Mouse (Mus musculus) forebrain, embryonic 14.5 days (tissue): ENCODE results near the gene Il1r2. TPM values are rescaled to one million over a fixed set of nuclear protein-coding genes. Genes with fewer than 3 reads are reported as not detected.

Experiments used
- ATAC-seq: fragments of 200-750 bp; cut with Nextera tagmentation; 2 replicates; pipeline ENCODE4 v1.8.0; 2017; ENCODE audit warnings: mild to moderate bottlenecking, moderate library complexity
- DNase-seq: peaks from one replicate; pipeline ENCODE4 v3.0.0-alpha.2; 2015; ENCODE audit warnings: low spot score
- H3K27ac ChIP-seq: fragments of 300-500 bp; sonication (generic); 2 replicates; pipeline ENCODE4 v1.5.1; 2014; ENCODE audit warnings: low read depth, mild to moderate bottlenecking, control low read depth, low read length, moderate library complexity
- H3K27me3 ChIP-seq: fragments of 300-500 bp; sonication (generic); replicated peaks from 2 replicates; pipeline ENCODE4 v1.6.1; 2014; ENCODE audit warnings: low read length, control low read depth, mixed read lengths; ENCODE audit not compliant: control insufficient read depth, insufficient read depth
- H3K36me3 ChIP-seq: fragments of 300-500 bp; sonication (generic); 2 replicates; pipeline ENCODE4 v1.6.1; 2014; ENCODE audit warnings: low read length, control low read depth; ENCODE audit not compliant: control insufficient read depth, insufficient read depth
- H3K4me1 ChIP-seq: fragments of 300-500 bp; sonication (generic); 2 replicates; pipeline ENCODE4 v1.6.1; 2014; ENCODE audit warnings: antibody characterized with exemption, low read length, control low read depth; ENCODE audit not compliant: control insufficient read depth, insufficient read depth
- H3K4me2 ChIP-seq: fragments of 300-500 bp; sonication (generic); 2 replicates; pipeline ENCODE4 v1.6.1; 2014; ENCODE audit warnings: mild to moderate bottlenecking, control low read depth, low read length
- H3K4me3 ChIP-seq: fragments of 300-500 bp; sonication (generic); 2 replicates; pipeline ENCODE4 v1.5.1; 2014; ENCODE audit warnings: low read depth, low read length, control low read depth
- H3K9ac ChIP-seq: fragments of 300-500 bp; sonication (generic); 2 replicates; pipeline ENCODE4 v1.6.1; 2014; ENCODE audit warnings: mild to moderate bottlenecking, low read length, control low read depth, moderate library complexity
- H3K9me3 ChIP-seq: fragments of 300-500 bp; sonication (generic); replicated peaks from 2 replicates; pipeline ENCODE4 v1.6.1; 2016; ENCODE audit warnings: low read length, control low read depth, mixed read lengths; ENCODE audit not compliant: control insufficient read depth
- WGBS: fragments of 180-500 bp; shearing (Covaris S2); extraction: QIAGEN DNeasy Blood & Tissue Kit; methylation state at CpG from one replicate; pipeline ENCODE4 v1.1.7; 2014; 5-methylcytosine and 5-hydroxymethylcytosine counted together
- polyA plus RNA-seq: library from polyadenylated mRNA; unstranded; fragments of >200 nt; fragmentation: Nextera tagmentation; extraction: Ambion mirVana; gene quantifications from 2 replicates; pipeline ENCODE4 v1.2.1, GENCODE M21; 2014

Gene Il1r2
- polyA plus RNA-seq, 1 experiment from 2014 or later = 0.38 TPM

GRCm38 (mm10) chr1:40077328-40077727 is 3.4 kb downstream of the Il1r2 start:
- ATAC-seq (no peak), DNase-seq (no peak)
- H3K36me3 ChIP-seq = no peaks in the 10 kb centered on the region
- H3K27ac ChIP-seq = no peak overlapping the region
- no peaks in the 10 kb centered on the region for H3K27me3 ChIP-seq
- H3K4me1 ChIP-seq = no peaks in the 10 kb centered on the region
- no peaks in the 10 kb centered on the region for H3K9me3 ChIP-seq
- no peak overlapping the region for H3K4me3 ChIP-seq
- WGBS = 94% methylated on average over 2 of the region's 2 CpGs
- H3K9ac ChIP-seq = no peak overlapping the region
- no peak overlapping the region for H3K4me2 ChIP-seq

- Histone ChIP-seq H3K9ac (no peak overlapping the region), H3K9me3 (no peaks in the 10 kb centered on the region), H3K4me3 (no peak overlapping the region), H3K4me2 (no peak overlapping the region), H3K4me1 (peaks cover 5% of the 10 kb centered on the region; the same call in 1 of the 2 replicates), H3K27ac (no peak overlapping the region), H3K27me3 (no peaks in the 10 kb centered on the region), H3K36me3 (no peaks in the 10 kb centered on the region)
- WGBS = 78% methylated on average over 2 of the region's 2 CpGs
- ATAC-seq = no peak
- DNase-seq = no peak
Observed at GRCm38 (mm10) chr1:40081041-40081440, 7.2 kb downstream of the Il1r2 start.

DNA sequence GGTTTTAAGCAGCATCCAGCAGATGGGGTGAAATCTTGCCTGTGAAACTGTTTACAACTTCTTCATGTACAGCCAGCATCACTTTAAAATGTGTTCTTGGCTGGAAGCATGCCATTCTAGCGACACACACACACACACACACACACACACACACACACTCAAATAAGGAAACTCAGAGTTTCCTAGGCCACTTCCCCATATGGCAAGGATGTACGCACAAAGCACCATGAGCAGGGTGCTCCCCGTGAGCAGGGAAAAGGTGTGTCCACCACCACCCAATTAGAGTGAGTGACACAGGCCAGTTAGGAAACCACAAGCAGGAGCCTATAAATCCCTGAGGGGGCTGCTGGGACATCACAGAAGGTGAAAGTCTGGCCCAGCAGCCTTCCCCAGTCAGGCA is 10.5 kb downstream of the Il1r2 start:
- peak; percentile 44 for DNase-seq
- Histone ChIP-seq H3K27me3 (no peaks in the 10 kb centered on the region), H3K9me3 (no peaks in the 10 kb centered on the region), H3K36me3 (no peaks in the 10 kb centered on the region), H3K4me3 (no peak overlapping the region), H3K27ac (no peak overlapping the region), H3K4me1 (peaks cover 5% of the 10 kb centered on the region; the same call in 1 of the 2 replicates), H3K9ac (no peak overlapping the region), H3K4me2 (no peak overlapping the region)
- 63% methylated on average over 3 of the region's 3 CpGs for WGBS
- peak; percentile 35; the same call in 1 of the 2 replicates for ATAC-seq

- peaks cover 5% of the 10 kb centered on the region; the same call in 1 of the 2 replicates for H3K4me1 ChIP-seq
- DNase-seq = peak; percentile 92
- no peaks in the 10 kb centered on the region for H3K36me3 ChIP-seq
- no peak overlapping the region for H3K27ac ChIP-seq
- ATAC-seq = peak; percentile 86
- H3K4me3 ChIP-seq = peak overlapping the region; percentile 39
- H3K27me3 ChIP-seq = no peaks in the 10 kb centered on the region
- no peaks in the 10 kb centered on the region for H3K9me3 ChIP-seq
- H3K9ac ChIP-seq = peak overlapping the region; percentile 41
- H3K4me2 ChIP-seq = peak overlapping the region; percentile 49
- WGBS = 3% methylated on average over 25 of the region's 25 CpGs
Observed at GRCm38 (mm10) chr1:40085403-40086182, 11.7 kb downstream of the Il1r2 start.

DNA sequence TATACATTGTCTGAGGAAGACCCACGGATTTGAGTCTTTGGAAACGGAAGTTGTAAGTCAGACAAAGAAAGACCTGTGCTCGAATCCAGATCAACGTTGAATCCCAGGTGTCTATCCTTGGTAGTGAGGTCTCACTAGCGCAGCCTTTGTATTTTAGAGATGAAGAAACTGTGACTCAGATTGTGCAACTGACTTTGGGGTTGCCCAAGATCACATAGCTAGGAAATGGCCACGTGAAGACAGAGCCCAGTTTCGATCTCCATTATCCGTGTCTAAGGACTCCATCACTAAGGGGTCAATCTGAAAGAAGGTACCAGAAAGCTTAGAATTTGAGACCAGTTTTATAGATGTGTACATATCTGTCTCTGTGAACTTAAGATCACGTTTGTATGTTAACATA is 17.3 kb downstream of the Il1r2 start:
- H3K4me3 ChIP-seq = no peak overlapping the region
- 88% methylated on average over 9 of the region's 9 CpGs for WGBS
- no peaks in the 10 kb centered on the region for H3K4me1 ChIP-seq
- no peak overlapping the region for H3K27ac ChIP-seq
- no peaks in the 10 kb centered on the region for H3K36me3 ChIP-seq
- H3K9me3 ChIP-seq = no peaks in the 10 kb centered on the region
- no peak overlapping the region for H3K9ac ChIP-seq
- H3K27me3 ChIP-seq = no peaks in the 10 kb centered on the region
- DNase-seq (no peak), ATAC-seq (no peak)
- H3K4me2 ChIP-seq = no peak overlapping the region

- WGBS = 33% methylated on average over 6 of the region's 6 CpGs
Observed at GRCm38 (mm10) chr1:40092541-40092940, 18.7 kb downstream of the Il1r2 start.

GRCm38 (mm10) chr1:40094601-40095304 is 20.9 kb downstream of the Il1r2 start:
- Histone ChIP-seq H3K9me3 (no peaks in the 10 kb centered on the region), H3K4me2 (no peak overlapping the region), H3K9ac (no peak overlapping the region), H3K4me3 (no peak overlapping the region), H3K36me3 (no peaks in the 10 kb centered on the region), H3K4me1 (no peaks in the 10 kb centered on the region), H3K27me3 (no peaks in the 10 kb centered on the region), H3K27ac (no peak overlapping the region)
- ATAC-seq = no peak
- WGBS = 82% methylated on average over 3 of the region's 3 CpGs
- no peak for DNase-seq

More at GRCm38 (mm10) chr1:40092541-40092940, 18.7 kb downstream of the Il1r2 start:
- Histone ChIP-seq H3K36me3 (no peaks in the 10 kb centered on the region), H3K4me2 (no peak overlapping the region), H3K27me3 (no peaks in the 10 kb centered on the region), H3K27ac (no peak overlapping the region), H3K4me3 (no peak overlapping the region), H3K9me3 (no peaks in the 10 kb centered on the region), H3K9ac (no peak overlapping the region), H3K4me1 (no peaks in the 10 kb centered on the region)
- ATAC-seq = peak; percentile 65
- DNase-seq = peak; percentile 55

- no peak overlapping the region for H3K4me3 ChIP-seq
- DNase-seq (no peak), ATAC-seq (no peak)
- no peaks in the 10 kb centered on the region for H3K36me3 ChIP-seq
- H3K27ac ChIP-seq = no peak overlapping the region
- H3K27me3 ChIP-seq = no peaks in the 10 kb centered on the region
- H3K4me2 ChIP-seq = no peak overlapping the region
- no peaks in the 10 kb centered on the region for H3K9me3 ChIP-seq
- H3K4me1 ChIP-seq = no peaks in the 10 kb centered on the region
- WGBS = 15% methylated on average over 1 of the region's 1 CpGs
- H3K9ac ChIP-seq = no peak overlapping the region
Observed at GRCm38 (mm10) chr1:40095585-40095984, 21.7 kb downstream of the Il1r2 start.

- no peak overlapping the region for H3K27ac ChIP-seq
- ATAC-seq = no peak
- no peak overlapping the region for H3K4me2 ChIP-seq
- no peak overlapping the region for H3K9ac ChIP-seq
- no peaks in the 10 kb centered on the region for H3K36me3 ChIP-seq
- H3K9me3 ChIP-seq = no peaks in the 10 kb centered on the region
- no peak overlapping the region for H3K4me3 ChIP-seq
- 89% methylated on average over 4 of the region's 4 CpGs for WGBS
- H3K27me3 ChIP-seq = no peaks in the 10 kb centered on the region
- DNase-seq = no peak
- H3K4me1 ChIP-seq = no peaks in the 10 kb centered on the region
Observed at GRCm38 (mm10) chr1:40106306-40106705, 32.4 kb downstream of the Il1r2 start.
